Mouse (Mus musculus) neural tube, embryonic 15.5 days (tissue): ENCODE measurements at regions not wholly inside any gene's neighbourhood (a gene's known extent, or its start where the extent isn't known, plus 50 kb on each side); places are given as distances from the start of the nearest gene placed in this dataset.
A peak's percentile ranks its signal among the peaks of the same experiment; 100 is the strongest.

Experiments
- ATAC-seq: fragments of 200-750 bp; cut with Nextera tagmentation; 2 replicates; pipeline ENCODE4 v1.8.0; 2017; ENCODE audit warnings: mild to moderate bottlenecking, moderate TSS enrichment, moderate library complexity; ENCODE audit not compliant: low FRiP score
- H3K27ac ChIP-seq: fragments of 300-500 bp; sonication (generic); replicated peaks from 2 replicates; pipeline ENCODE4 v1.5.1; 2015; ENCODE audit warnings: mild to moderate bottlenecking, inconsistent platforms
- H3K27me3 ChIP-seq: fragments of 300-500 bp; sonication (generic); replicated peaks from 2 replicates; pipeline ENCODE4 v1.6.1; 2015; ENCODE audit warnings: inconsistent platforms
- H3K36me3 ChIP-seq: fragments of 300-500 bp; sonication (generic); 2 replicates; pipeline ENCODE4 v1.6.1; 2015; ENCODE audit warnings: inconsistent platforms
- H3K4me1 ChIP-seq: fragments of 300-500 bp; sonication (generic); 2 replicates; pipeline ENCODE4 v1.6.1; 2015; ENCODE audit warnings: inconsistent platforms
- H3K4me2 ChIP-seq: fragments of 300-500 bp; sonication (generic); 2 replicates; pipeline ENCODE4 v1.6.1; 2015; ENCODE audit warnings: inconsistent platforms, mild to moderate bottlenecking, moderate library complexity
- H3K4me3 ChIP-seq: fragments of 300-500 bp; sonication (generic); replicated peaks from 2 replicates; pipeline ENCODE4 v1.5.1; 2015; ENCODE audit warnings: mild to moderate bottlenecking, inconsistent platforms
- H3K9ac ChIP-seq: fragments of 300-500 bp; sonication (generic); replicated peaks from 2 replicates; pipeline ENCODE4 v1.6.1; 2015; ENCODE audit warnings: mild to moderate bottlenecking, inconsistent platforms
- H3K9me3 ChIP-seq: fragments of 300-500 bp; sonication (generic); replicated peaks from 2 replicates; pipeline ENCODE4 v1.6.1; 2016; ENCODE audit warnings: inconsistent platforms
- WGBS: fragments of 180-500 bp; shearing (Covaris S2); methylation state at CpG from one replicate; pipeline ENCODE4 v1.1.7; 2015; ENCODE audit warnings: mixed read lengths; 5-methylcytosine and 5-hydroxymethylcytosine counted together

- Histone ChIP-seq H3K27me3 (no peaks in the 10 kb centered on the region), H3K4me2 (no peak overlapping the region), H3K4me3 (no peak overlapping the region), H3K9me3 (no peaks in the 10 kb centered on the region), H3K9ac (no peak overlapping the region), H3K4me1 (no peaks in the 10 kb centered on the region; the same call in 1 of the 2 replicates), H3K36me3 (no peaks in the 10 kb centered on the region), H3K27ac (no peak overlapping the region)
- ATAC-seq, result no peak
- WGBS, result 82% methylated on average over 9 of the region's 9 CpGs
Observed at GRCm38 (mm10) chr3:147991738-147992137, 998.6 kb downstream of the Adgrl2 start.

- 0 out of 2 replicates have a peak overlapping the region, but pooled peaks have one; percentile 14 for H3K9ac ChIP-seq
Observed at GRCm38 (mm10) chr3:147990831-147991230, 999.5 kb downstream of the Adgrl2 start.

GRCm38 (mm10) chr3:147982831-147983230 lies 1007.5 kb downstream of the Adgrl2 start:
- no peaks in the 10 kb centered on the region for H3K36me3 ChIP-seq
- H3K4me3 ChIP-seq, result no peak overlapping the region
- no peak overlapping the region for H3K27ac ChIP-seq
- H3K9me3 ChIP-seq, result no peaks in the 10 kb centered on the region
- H3K9ac ChIP-seq, result no peak overlapping the region
- H3K4me2 ChIP-seq, result no peak overlapping the region
- no peak for ATAC-seq
- no peaks in the 10 kb centered on the region for H3K4me1 ChIP-seq
- WGBS, result 49% methylated on average over 5 of the region's 5 CpGs
- H3K27me3 ChIP-seq, result no peaks in the 10 kb centered on the region

More at GRCm38 (mm10) chr3:147990831-147991230, 999.5 kb downstream of the Adgrl2 start:
- Histone ChIP-seq H3K27ac (no peak overlapping the region), H3K27me3 (no peaks in the 10 kb centered on the region), H3K4me3 (no peak overlapping the region), H3K4me1 (no peaks in the 10 kb centered on the region; the same call in 1 of the 2 replicates), H3K4me2 (peak overlapping the region; percentile 39), H3K9me3 (no peaks in the 10 kb centered on the region), H3K36me3 (no peaks in the 10 kb centered on the region)
- WGBS, result 48% methylated on average over 10 of the region's 10 CpGs
- ATAC-seq, result no peak

- H3K4me2 ChIP-seq, result no peak overlapping the region
- peaks cover 3% of the 10 kb centered on the region; the same call in 1 of the 2 replicates for H3K4me1 ChIP-seq
- no peaks in the 10 kb centered on the region for H3K9me3 ChIP-seq
- no peaks in the 10 kb centered on the region for H3K27me3 ChIP-seq
- no peak overlapping the region for H3K4me3 ChIP-seq
- 65% methylated on average over 4 of the region's 4 CpGs for WGBS
- no peak overlapping the region for H3K9ac ChIP-seq
- H3K36me3 ChIP-seq, result no peaks in the 10 kb centered on the region
- ATAC-seq, result no peak
- H3K27ac ChIP-seq, result no peak overlapping the region
Observed at GRCm38 (mm10) chr3:147981621-147982020, 1008.7 kb downstream of the Adgrl2 start.

GRCm38 (mm10) chr3:147976579-147976978 lies 1013.8 kb downstream of the Adgrl2 start:
- H3K9ac ChIP-seq, result no peak overlapping the region
- 62% methylated on average over 3 of the region's 3 CpGs for WGBS
- H3K27ac ChIP-seq, result peak overlapping the region; percentile 48
- peak; percentile 67 for ATAC-seq
- H3K4me2 ChIP-seq, result no peak overlapping the region
- H3K27me3 ChIP-seq, result no peaks in the 10 kb centered on the region
- no peaks in the 10 kb centered on the region for H3K36me3 ChIP-seq
- H3K9me3 ChIP-seq, result no peaks in the 10 kb centered on the region
- H3K4me3 ChIP-seq, result no peak overlapping the region
- H3K4me1 ChIP-seq, result peaks cover 3% of the 10 kb centered on the region; the same call in 1 of the 2 replicates

- ATAC-seq, result peak; percentile 62; the same call in 1 of the 2 replicates
- Histone ChIP-seq H3K9ac (no peak overlapping the region), H3K4me1 (peaks cover 3% of the 10 kb centered on the region; the same call in 1 of the 2 replicates), H3K27me3 (no peaks in the 10 kb centered on the region), H3K36me3 (no peaks in the 10 kb centered on the region), H3K9me3 (no peaks in the 10 kb centered on the region), H3K27ac (peak overlapping the region; percentile 48), H3K4me2 (no peak overlapping the region), H3K4me3 (no peak overlapping the region)
- WGBS, result 55% methylated on average over 6 of the region's 6 CpGs
Observed at GRCm38 (mm10) chr3:147976069-147976468, 1014.3 kb downstream of the Adgrl2 start.

- Histone ChIP-seq H3K9ac (no peak overlapping the region), H3K4me2 (no peak overlapping the region), H3K27me3 (no peaks in the 10 kb centered on the region), H3K4me1 (peaks cover 3% of the 10 kb centered on the region; the same call in 1 of the 2 replicates), H3K4me3 (no peak overlapping the region), H3K36me3 (no peaks in the 10 kb centered on the region), H3K9me3 (no peaks in the 10 kb centered on the region), H3K27ac (peak overlapping the region; percentile 48; the same call in 1 of the 2 replicates)
- ATAC-seq, result no peak
- WGBS, result 77% methylated on average over 10 of the region's 10 CpGs
Observed at GRCm38 (mm10) chr3:147975500-147975899, 1014.9 kb downstream of the Adgrl2 start.

- ATAC-seq, result no peak
- Histone ChIP-seq H3K36me3 (no peaks in the 10 kb centered on the region), H3K27ac (no peak overlapping the region), H3K9me3 (no peaks in the 10 kb centered on the region), H3K4me2 (no peak overlapping the region), H3K4me1 (peaks cover 3% of the 10 kb centered on the region; the same call in 1 of the 2 replicates), H3K27me3 (no peaks in the 10 kb centered on the region), H3K4me3 (no peak overlapping the region), H3K9ac (no peak overlapping the region)
- 77% methylated on average over 8 of the region's 8 CpGs for WGBS
Observed at GRCm38 (mm10) chr3:147974515-147974914, 1015.8 kb downstream of the Adgrl2 start.

GRCm38 (mm10) chr3:147968271-147968670 lies 1022.1 kb downstream of the Adgrl2 start:
- H3K4me2 ChIP-seq, result no peak overlapping the region; the same call in 1 of the 2 replicates
- no peak for ATAC-seq

GRCm38 (mm10) chr3:147967866-147968265 lies 1022.5 kb downstream of the Adgrl2 start:
- no peaks in the 10 kb centered on the region for H3K27me3 ChIP-seq
- peaks cover 15% of the 10 kb centered on the region for H3K4me1 ChIP-seq
- H3K9ac ChIP-seq, result no peak overlapping the region
- H3K27ac ChIP-seq, result no peak overlapping the region
- H3K4me2 ChIP-seq, result no peak overlapping the region; the same call in 1 of the 2 replicates
- H3K36me3 ChIP-seq, result no peaks in the 10 kb centered on the region
- H3K4me3 ChIP-seq, result no peak overlapping the region
- 24% methylated on average over 9 of the region's 9 CpGs for WGBS
- no peak for ATAC-seq
- no peaks in the 10 kb centered on the region for H3K9me3 ChIP-seq

More at GRCm38 (mm10) chr3:147968271-147968670, 1022.1 kb downstream of the Adgrl2 start:
- no peak overlapping the region for H3K27ac ChIP-seq
- no peak overlapping the region for H3K4me3 ChIP-seq
- peaks cover 15% of the 10 kb centered on the region for H3K4me1 ChIP-seq
- H3K27me3 ChIP-seq, result no peaks in the 10 kb centered on the region
- H3K9me3 ChIP-seq, result no peaks in the 10 kb centered on the region
- no peak overlapping the region for H3K9ac ChIP-seq
- WGBS, result 56% methylated on average over 11 of the region's 11 CpGs
- H3K36me3 ChIP-seq, result no peaks in the 10 kb centered on the region

GRCm38 (mm10) chr3:147967261-147967660 lies 1023.1 kb downstream of the Adgrl2 start:
- H3K9ac ChIP-seq, result no peak overlapping the region
- WGBS, result 61% methylated on average over 3 of the region's 3 CpGs
- no peaks in the 10 kb centered on the region for H3K36me3 ChIP-seq
- H3K4me2 ChIP-seq, result no peak overlapping the region
- H3K9me3 ChIP-seq, result no peaks in the 10 kb centered on the region
- 0 out of 2 replicates have a peak, but pooled peaks have one; percentile 68 for ATAC-seq
- H3K4me1 ChIP-seq, result peaks cover 15% of the 10 kb centered on the region
- no peak overlapping the region for H3K4me3 ChIP-seq
- H3K27me3 ChIP-seq, result no peaks in the 10 kb centered on the region
- H3K27ac ChIP-seq, result no peak overlapping the region

- H3K9me3 ChIP-seq, result no peaks in the 10 kb centered on the region
- H3K27ac ChIP-seq, result no peak overlapping the region
- ATAC-seq, result no peak
- H3K9ac ChIP-seq, result no peak overlapping the region
- no peaks in the 10 kb centered on the region for H3K27me3 ChIP-seq
- H3K4me2 ChIP-seq, result no peak overlapping the region
- H3K4me3 ChIP-seq, result no peak overlapping the region
- 86% methylated on average over 8 of the region's 8 CpGs for WGBS
- no peaks in the 10 kb centered on the region for H3K36me3 ChIP-seq
- H3K4me1 ChIP-seq, result peaks cover 15% of the 10 kb centered on the region
Observed at GRCm38 (mm10) chr3:147966827-147967226, 1023.5 kb downstream of the Adgrl2 start.
